9 mouse cellular contexts compared by ENCODE assay signal in the genomic region with DNA sequence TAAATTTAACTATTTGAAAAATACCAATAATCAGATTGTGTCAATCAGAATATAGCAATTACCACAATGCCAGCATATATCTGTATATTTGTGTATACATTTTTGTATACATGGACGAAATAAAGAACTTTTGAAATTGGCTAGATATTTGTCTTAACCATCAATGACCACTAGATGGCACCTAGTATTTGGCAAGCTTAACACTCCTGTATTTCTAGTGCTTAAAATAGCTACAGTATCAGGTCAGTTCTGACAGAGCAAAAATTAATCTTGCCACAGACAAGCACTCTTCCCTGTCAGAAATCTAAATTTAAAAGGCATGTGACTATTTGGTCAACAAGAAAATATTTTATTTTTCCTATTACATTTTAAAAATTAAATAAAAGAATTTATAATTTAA.
DNase-seq lines count a peak whose midpoint lies in the region; ATAC-seq and TF ChIP-seq lines count a peak whose summit lies in the region.
"Had no signal": no experiment of that assay in that cellular context is flagged by ENCODE, and none has a peak within 500 bp of the region (broad histone marks: within the 10 kb centered on the region; RNA-seq: fewer than 3 reads in every experiment).

No protein-coding gene starts in this region.

- peak; percentile 51; the same call in 1 of the 2 replicates for ATAC-seq in hindbrain, embryonic 11.5 days (ENCODE audit: low FRiP score)
- peak; percentile 53 for ATAC-seq in CD4-positive, CD25-positive, alpha-beta regulatory T cell, adult 4 months
- peak; percentile 46 for ATAC-seq in activated CD4-positive, CD25-positive, alpha-beta regulatory T cell, adult 4 months

- H3K9ac ChIP-seq in hindbrain, embryonic 11.5 days (ENCODE audit: low read depth, low read length), result no peak overlapping the region
- H3K9ac ChIP-seq: limb, embryonic 12.5 days had no signal

- no peak overlapping the region for H3K4me3 ChIP-seq in hindbrain, embryonic 11.5 days (ENCODE audit: low read depth, low read length)
- H3K4me3 ChIP-seq in hindbrain, embryonic 10.5 days, result no peak overlapping the region
- H3K4me3 ChIP-seq in thymus, adult 2 months (ENCODE audit: control insufficient read depth, insufficient read depth, low read length), result no peak overlapping the region
- H3K4me3 ChIP-seq: limb, embryonic 12.5 days had no signal

- no peaks in the 10 kb centered on the region for H3K9me3 ChIP-seq in hindbrain, embryonic 11.5 days (ENCODE audit: control insufficient read depth, low read length)
- no peaks in the 10 kb centered on the region for H3K9me3 ChIP-seq in hindbrain, embryonic 10.5 days
- H3K9me3 ChIP-seq: limb, embryonic 12.5 days had no signal

- no peaks in the 10 kb centered on the region for H3K4me1 ChIP-seq in hindbrain, embryonic 11.5 days (replicated peaks; ENCODE audit: control insufficient read depth, insufficient read depth, low read length)
- H3K4me1 ChIP-seq in hindbrain, embryonic 10.5 days (replicated peaks), result no peaks in the 10 kb centered on the region
- no peaks in the 10 kb centered on the region for H3K4me1 ChIP-seq in thymus, adult 2 months (replicated peaks; ENCODE audit: control insufficient read depth, insufficient read depth, low read length)
- H3K4me1 ChIP-seq: limb, embryonic 12.5 days had no signal

- peak; percentile 28 for DNase-seq in hindbrain, embryonic 11.5 days (ENCODE audit: low spot score)
- DNase-seq in hindbrain, embryonic 10.5 days (ENCODE audit: low spot score), result no peak
- peak; percentile 33 for DNase-seq in lung, postnatal 25 days (ENCODE audit: low spot score)
- DNase-seq in thymus, adult 2 months, result no peak
- no peak for DNase-seq in ovary, postnatal 14 days (ENCODE audit: low spot score)
- DNase-seq in adrenal gland, postnatal 4 days (ENCODE audit: low spot score in 2 of 2), result no peak

- TF ChIP-seq POLR2A in thymus, adult 2 months (IDR thresholded peaks at IDR 0.05; ENCODE audit: control insufficient read depth, extremely low read depth, insufficient read depth, low read length, poor library complexity), result no peak

- no peaks in the 10 kb centered on the region for H3K27me3 ChIP-seq in hindbrain, embryonic 11.5 days (ENCODE audit: control insufficient read depth, insufficient read depth, low read length)
- H3K27me3 ChIP-seq in hindbrain, embryonic 10.5 days (ENCODE audit: insufficient read depth, poor library complexity, severe bottlenecking), result no peaks in the 10 kb centered on the region
- no peaks in the 10 kb centered on the region for H3K27me3 ChIP-seq in thymus, adult 2 months (ENCODE audit: control insufficient read depth, insufficient read depth, low read length)
- H3K27me3 ChIP-seq: limb, embryonic 12.5 days had no signal

- 33% methylated on average over 1 of the region's 1 CpGs for WGBS in hindbrain, embryonic 11.5 days
- WGBS in hindbrain, embryonic 10.5 days, result 61% methylated on average over 1 of the region's 1 CpGs
- WGBS in thymus, adult 2 months, result 35% methylated on average over 1 of the region's 1 CpGs

- H3K27ac ChIP-seq in hindbrain, embryonic 11.5 days (ENCODE audit: low read depth, low read length), result no peak overlapping the region
- H3K27ac ChIP-seq in hindbrain, embryonic 10.5 days, result no peak overlapping the region
- H3K27ac ChIP-seq in thymus, adult 2 months (ENCODE audit: control insufficient read depth, insufficient read depth, low read length), result no peak overlapping the region
- H3K27ac ChIP-seq: limb, embryonic 12.5 days had no signal

- no peak for TF ChIP-seq CTCF in thymus, adult 2 months (IDR thresholded peaks at IDR 0.05; ENCODE audit: borderline replicate concordance, control insufficient read depth, extremely low read depth, insufficient read depth, low read length, poor library complexity)

- no peak overlapping the region for H3K4me2 ChIP-seq in hindbrain, embryonic 11.5 days (replicated peaks; ENCODE audit: low read depth, low read length)
- H3K4me2 ChIP-seq: limb, embryonic 12.5 days had no signal

- no peaks in the 10 kb centered on the region for H3K36me3 ChIP-seq in hindbrain, embryonic 11.5 days (ENCODE audit: control insufficient read depth, insufficient read depth, low read length)
- no peaks in the 10 kb centered on the region for H3K36me3 ChIP-seq in hindbrain, embryonic 10.5 days
- H3K36me3 ChIP-seq in thymus, adult 2 months (ENCODE audit: control insufficient read depth, insufficient read depth, low read length), result no peaks in the 10 kb centered on the region
- H3K36me3 ChIP-seq: limb, embryonic 12.5 days had no signal

Comparison
In these comparisons a context has a peak if more than half of its experiments do, and no peak if none do; other contexts are left out.
1. DNase-seq: peak in hindbrain, embryonic 11.5 days (single experiment) and lung, postnatal 25 days (single experiment); none in hindbrain, embryonic 10.5 days (single experiment), thymus, adult 2 months (single experiment), ovary, postnatal 14 days (single experiment) and adrenal gland, postnatal 4 days (0 of 2).
2. Peak in every context shown above with its lines, with median percentiles within 50 percentile points of each other: ATAC-seq.